Mouse (Mus musculus) thymus, postnatal 10 days (tissue): ENCODE data around the gene Gm42674.

ENCODE experiments used
- DNase-seq, 2 experiments: peaks; one replicate each; pipeline ENCODE4 v3.0.0; 2021; ENCODE audit warnings: low spot score in 2 of 2

The Gm42674 gene

GRCm38 (mm10) chr3:90623435-90624071 is 21.8 kb downstream of the Gm42674 start:
- peak in 1 of 2 experiments; percentile 43 for DNase-seq

- no peak for DNase-seq
These were observed 23.8 kb downstream of the Gm42674 start for GRCm38 (mm10) chr3:90625496-90625895.

- no peak for DNase-seq
These were observed 24.7 kb downstream of the Gm42674 start for GRCm38 (mm10) chr3:90626266-90627021.

- DNase-seq = no peak
These were observed 25.7 kb downstream of the Gm42674 start for GRCm38 (mm10) chr3:90627366-90627765.

DNA sequence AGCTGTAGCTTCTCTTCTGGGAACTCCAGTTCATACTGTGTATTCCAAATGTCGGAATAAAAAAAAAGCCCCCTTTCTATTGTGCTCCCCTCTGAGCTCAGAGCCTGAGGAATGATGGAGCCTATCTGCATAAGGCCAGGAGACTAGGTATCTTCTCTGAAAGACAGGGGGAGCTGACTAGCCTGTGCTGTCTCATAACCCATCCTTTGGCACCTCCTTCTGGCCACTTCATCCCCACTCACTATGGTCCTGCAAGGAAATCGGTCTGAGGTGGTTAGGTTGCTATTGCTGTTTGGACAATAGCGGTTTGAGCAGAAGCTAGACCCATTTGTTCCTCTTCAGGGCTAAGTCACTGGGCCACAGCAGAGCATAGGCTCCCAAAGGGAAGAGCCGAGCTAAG is 26.1 kb downstream of the Gm42674 start:
- DNase-seq = no peak

GRCm38 (mm10) chr3:90629298-90629697 is 27.6 kb downstream of the Gm42674 start:
- DNase-seq = no peak

GRCm38 (mm10) chr3:90631984-90632383 is 30.3 kb downstream of the Gm42674 start:
- no peak for DNase-seq

DNA sequence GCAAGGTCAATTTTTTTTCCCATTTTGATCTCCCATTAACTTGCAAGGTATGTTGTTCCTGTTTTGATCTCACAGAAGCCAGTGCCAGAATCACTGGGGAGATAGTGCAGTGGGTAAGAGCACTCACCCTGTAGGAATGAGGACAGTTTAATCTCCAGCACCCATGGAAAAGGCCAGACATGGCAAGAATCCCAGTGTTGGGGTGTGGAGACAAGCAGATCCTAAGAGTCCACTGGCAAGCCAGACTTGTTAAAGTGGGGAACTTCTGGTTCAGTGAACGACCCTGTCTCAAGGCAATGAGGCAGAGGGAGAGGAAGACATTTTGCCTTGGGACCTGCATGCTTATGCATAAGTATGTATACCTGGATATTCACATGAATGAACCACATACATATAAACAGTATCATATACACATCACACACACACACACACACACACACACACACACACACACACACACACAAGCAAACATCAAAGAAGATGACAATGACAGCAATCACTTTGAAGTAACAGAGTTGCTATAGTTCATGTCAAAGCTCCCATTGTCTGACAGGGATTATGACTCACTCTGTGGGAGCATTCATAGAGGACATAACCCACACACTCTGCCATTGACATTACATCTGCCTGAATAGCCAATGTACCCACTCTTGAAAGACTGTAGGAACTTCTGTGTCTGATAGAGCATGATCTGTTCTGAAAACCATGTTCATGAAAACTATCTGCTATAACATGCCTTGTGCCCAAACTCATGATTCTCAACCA is 37.0 kb downstream of the Gm42674 start:
- DNase-seq = no peak

- DNase-seq = peak; percentile 31 to 62
These were observed 37.9 kb downstream of the Gm42674 start for GRCm38 (mm10) chr3:90639511-90640154.

DNA sequence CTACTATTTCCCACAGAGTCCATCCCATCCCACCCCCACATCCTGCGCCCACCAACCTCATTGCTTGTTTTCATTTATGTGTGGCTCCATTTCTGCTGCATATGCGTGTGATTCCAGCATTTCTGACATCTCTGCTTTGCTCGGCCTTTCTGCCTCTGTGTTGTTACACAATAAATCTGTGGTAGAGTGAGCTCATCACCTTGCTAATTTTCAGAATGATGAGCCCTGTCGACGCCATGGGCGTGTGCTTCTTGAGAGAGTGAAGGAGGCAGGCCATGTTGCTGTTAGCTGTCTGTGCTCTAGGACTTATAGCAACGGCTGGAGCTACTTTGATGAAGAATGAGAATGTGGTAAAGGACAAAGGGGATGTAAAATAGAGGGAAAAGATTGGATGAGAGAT is 39.3 kb downstream of the Gm42674 start:
- no peak for DNase-seq

DNA sequence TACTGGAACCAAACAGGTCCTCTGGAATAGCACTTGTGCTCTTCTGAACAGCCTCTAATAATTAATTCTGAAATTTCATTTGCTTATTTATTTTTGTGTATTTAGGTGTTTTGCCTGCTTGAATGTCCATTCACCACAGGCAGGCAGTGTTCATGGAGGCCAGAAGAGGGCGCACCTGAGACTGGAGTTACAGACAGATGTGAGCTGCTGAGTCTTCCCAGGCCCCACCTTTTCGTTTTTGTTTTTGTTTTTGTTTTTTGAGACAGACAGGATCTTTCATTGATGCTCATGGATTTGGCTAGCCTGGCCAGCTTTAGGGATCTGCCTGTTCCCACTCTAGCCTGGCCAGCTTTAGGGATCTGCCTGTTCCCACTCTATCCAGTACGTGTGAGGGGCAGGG is 42.5 kb downstream of the Gm42674 start:
- peak; percentile 30 to 68 for DNase-seq

GRCm38 (mm10) chr3:90647291-90647690 is 45.6 kb downstream of the Gm42674 start:
- DNase-seq = no peak

DNA sequence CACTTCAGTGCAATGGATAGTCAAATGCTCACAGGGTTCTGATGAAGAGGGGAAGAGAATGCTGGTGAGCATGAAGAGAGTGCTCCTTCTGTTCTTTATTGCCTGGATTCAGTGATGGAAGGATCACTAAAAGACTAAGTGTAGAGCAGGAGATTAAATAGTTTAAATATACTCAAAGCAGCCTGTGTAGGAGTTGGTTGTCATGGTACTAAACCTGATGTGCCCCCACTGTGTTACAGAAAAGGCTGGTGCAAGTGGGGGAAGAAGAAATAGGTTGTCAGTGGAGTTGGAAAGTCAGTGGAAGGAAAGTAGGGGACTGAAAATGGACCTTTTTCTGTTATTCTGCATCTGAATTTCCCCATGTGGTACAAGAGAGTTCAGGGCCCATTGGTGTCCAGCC is 47.3 kb downstream of the Gm42674 start:
- DNase-seq = no peak

DNA sequence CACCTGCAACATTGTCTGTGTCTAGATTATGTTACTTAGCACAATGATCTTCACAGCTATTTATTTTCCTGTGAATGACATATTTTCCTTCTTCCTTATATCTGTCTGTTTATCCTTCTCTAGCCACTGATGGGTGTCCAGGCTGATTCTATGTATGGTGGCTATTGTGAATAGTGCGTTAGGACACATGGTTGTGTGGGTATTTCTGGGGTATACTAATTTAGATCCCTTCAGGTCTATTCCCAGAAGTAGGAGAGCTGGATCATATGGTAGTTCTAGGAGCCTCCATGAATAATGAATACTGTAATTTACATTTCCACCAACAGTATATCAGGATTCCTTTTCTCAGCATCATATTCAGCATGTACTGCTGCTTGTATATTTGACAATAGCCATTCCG is 48.1 kb downstream of the Gm42674 start:
- no peak for DNase-seq

DNA sequence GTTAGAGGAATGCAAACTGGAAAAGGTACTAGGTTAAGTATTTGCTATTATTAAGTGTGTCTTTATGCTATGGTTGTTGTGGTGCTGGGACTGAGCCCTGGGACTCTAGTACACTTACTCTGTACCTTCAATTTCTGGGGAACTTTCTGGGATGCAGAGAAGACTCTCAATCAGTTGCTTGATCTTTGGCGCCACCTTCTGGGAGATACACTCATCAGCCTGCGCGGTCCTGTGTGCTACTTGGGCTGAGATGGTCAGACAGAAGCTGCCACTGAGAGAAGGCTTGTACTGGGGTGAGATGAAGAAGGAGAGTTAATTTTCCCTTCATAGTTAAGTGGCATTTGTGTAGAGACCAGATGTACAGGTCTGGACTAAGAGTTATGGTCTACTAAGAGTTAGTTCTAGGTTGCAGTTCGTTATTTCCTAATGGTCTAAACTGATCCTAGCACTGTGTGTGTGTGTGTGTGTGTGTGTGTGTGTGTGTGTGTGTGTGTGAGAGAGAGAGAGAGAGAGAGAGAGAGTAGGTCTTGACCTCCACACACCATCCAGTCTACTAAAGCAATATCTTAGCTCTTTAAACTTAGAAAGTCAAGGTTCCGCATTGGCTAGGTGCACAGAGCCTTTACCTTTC is 51.3 kb downstream of the Gm42674 start:
- peak; percentile 13 to 59 for DNase-seq

- no peak for DNase-seq
These were observed 52.0 kb downstream of the Gm42674 start, which contains the start of gene S100a7a for GRCm38 (mm10) chr3:90653717-90654116. Gene S100a7a, plus strand, starts transcription at chr3:90654017.
